ENCODE assay signal across 9 mouse cellular contexts in genomic region chr1:158356051-158356461, GRCm38 (mm10). TPM values are rescaled to one million over a fixed set of nuclear protein-coding genes. Genes with fewer than 3 reads are reported as not detected.
DNase-seq lines count a peak whose midpoint lies in the region; ATAC-seq and TF ChIP-seq lines count a peak whose summit lies in the region.
"Had no signal": no experiment of that assay in that cellular context is flagged by ENCODE, and none has a peak within 500 bp of the region (broad histone marks: within the 10 kb centered on the region; RNA-seq: fewer than 3 reads in every experiment).

Brinp2 (minus strand) TSS chr1:158356326.

- peaks cover 3% of the 10 kb centered on the region; the same call in 1 of the 2 replicates for H3K9me3 ChIP-seq in megakaryocyte, embryonic 14.5 days
- H3K9me3 ChIP-seq in embryonic facial prominence, embryonic 14.5 days (ENCODE audit: control insufficient read depth, low read length), result no peaks in the 10 kb centered on the region
- no peaks in the 10 kb centered on the region for H3K9me3 ChIP-seq in midbrain, embryonic 10.5 days (replicated peaks)

- peaks cover 10% of the 10 kb centered on the region for H3K4me1 ChIP-seq in megakaryocyte, embryonic 14.5 days
- peaks cover 3% of the 10 kb centered on the region; the same call in 1 of the 2 replicates for H3K4me1 ChIP-seq in embryonic facial prominence, embryonic 14.5 days (ENCODE audit: control insufficient read depth, insufficient read depth, low read length)
- H3K4me1 ChIP-seq in kidney, adult 2 months (ENCODE audit: control insufficient read depth, insufficient read depth, low read length), result no peaks in the 10 kb centered on the region
- peaks cover 18% of the 10 kb centered on the region for H3K4me1 ChIP-seq in midbrain, embryonic 10.5 days
- H3K4me1 ChIP-seq in small intestine, adult 2 months (ENCODE audit: control insufficient read depth, insufficient read depth, insufficient read length, low read length), result peaks cover 3% of the 10 kb centered on the region; the same call in 1 of the 2 replicates

- H3K9ac ChIP-seq in embryonic facial prominence, embryonic 14.5 days (ENCODE audit: low read depth, low read length), result peak within 1 kb of the TSS; percentile 30; the same call in 1 of the 2 replicates

- intact Hi-C loops in left cerebral cortex, postnatal 36 days (cut with DNase I), result loop anchor here (5.0 to 10.0 kb wide), 2 partner anchors 296 to 801 kb away; no protein-coding TSS in a partner anchor

- ATAC-seq in megakaryocyte, adult 5-6 weeks (ENCODE audit: poor library complexity, severe bottlenecking), result no peak
- peak; percentile 99 for ATAC-seq in embryonic facial prominence, embryonic 14.5 days (ENCODE audit: low read depth)

- H3K4me3 ChIP-seq in megakaryocyte, embryonic 14.5 days (replicated peaks), result peak within 1 kb of the TSS; percentile 87
- H3K4me3 ChIP-seq in embryonic facial prominence, embryonic 14.5 days (ENCODE audit: low read depth, low read length), result peak within 1 kb of the TSS; percentile 53
- H3K4me3 ChIP-seq in kidney, adult 2 months (ENCODE audit: insufficient read depth, low read depth, low read length), result peak within 1 kb of the TSS; percentile 61
- H3K4me3 ChIP-seq in midbrain, embryonic 10.5 days, result peak within 1 kb of the TSS; percentile 77
- H3K4me3 ChIP-seq in small intestine, adult 2 months (ENCODE audit: low read depth, low read length), result peak within 1 kb of the TSS; percentile 50

- peaks cover 38% of the 10 kb centered on the region for H3K27me3 ChIP-seq in megakaryocyte, embryonic 14.5 days (replicated peaks)
- H3K27me3 ChIP-seq in embryonic facial prominence, embryonic 14.5 days (replicated peaks; ENCODE audit: control insufficient read depth, insufficient read depth, low read length), result peaks cover 48% of the 10 kb centered on the region
- no peaks in the 10 kb centered on the region for H3K27me3 ChIP-seq in kidney, adult 2 months (replicated peaks; ENCODE audit: control insufficient read depth, insufficient read depth, low read length)
- peaks cover 61% of the 10 kb centered on the region for H3K27me3 ChIP-seq in midbrain, embryonic 10.5 days (ENCODE audit: low read depth, poor library complexity, severe bottlenecking)
- 0 out of 2 replicates have a peak, but pooled peaks cover 6% of the 10 kb centered on the region for H3K27me3 ChIP-seq in small intestine, adult 2 months (ENCODE audit: control insufficient read depth, insufficient read depth, low read length)

- no peak for TF ChIP-seq CTCF in kidney, adult 2 months (conservative IDR thresholded peaks at IDR 0.05; ENCODE audit: insufficient read depth, insufficient read length, low read depth, low read length)
- TF ChIP-seq CTCF in small intestine, adult 2 months (IDR thresholded peaks at IDR 0.05; ENCODE audit: extremely low read depth, insufficient read length, insufficient replicate concordance, low read depth, low read length), result no peak

- H3K27ac ChIP-seq in embryonic facial prominence, embryonic 14.5 days (replicated peaks; ENCODE audit: low read depth, low read length), result no peak within 1 kb of the TSS
- no peak within 1 kb of the TSS for H3K27ac ChIP-seq in kidney, adult 2 months (ENCODE audit: insufficient read depth, low read depth, low read length)
- peak within 1 kb of the TSS; percentile 71 for H3K27ac ChIP-seq in midbrain, embryonic 10.5 days (replicated peaks)
- no peak within 1 kb of the TSS for H3K27ac ChIP-seq in small intestine, adult 2 months (ENCODE audit: insufficient read depth, low read depth, low read length)

- peak; percentile 91 for DNase-seq in embryonic facial prominence, embryonic 14.5 days (ENCODE audit: low spot score)
- DNase-seq in heart, adult 9 months (ENCODE audit: low spot score in 2 of 2), result peak; percentile 58 to 67
- peak; percentile 83 for DNase-seq in kidney, adult 2 months
- peak; percentile 93 to 94 for DNase-seq in left cerebral cortex, postnatal 36 days (ENCODE audit: low spot score in 2 of 2)
- peak; percentile 88 for DNase-seq in midbrain, embryonic 10.5 days (ENCODE audit: low spot score)

- TF ChIP-seq POLR2A in kidney, adult 2 months (IDR thresholded peaks at IDR 0.05; ENCODE audit: low read depth, low read length), result no peak
- no peak for TF ChIP-seq POLR2A in small intestine, adult 2 months (IDR thresholded peaks at IDR 0.05; ENCODE audit: low read depth, low read length)

- WGBS in embryonic facial prominence, embryonic 14.5 days, result 2% methylated on average over 28 of the region's 30 CpGs
- WGBS in kidney, adult 2 months, result 1% methylated on average over 30 of the region's 30 CpGs
- under 1% methylated on average over 30 of the region's 30 CpGs for WGBS in midbrain, embryonic 10.5 days
- WGBS in small intestine, adult 2 months, result 2% methylated on average over 30 of the region's 30 CpGs

- peak within 1 kb of the TSS; percentile 75 for H3K4me2 ChIP-seq in embryonic facial prominence, embryonic 14.5 days (ENCODE audit: low read depth, low read length)

- no peaks in the 10 kb centered on the region for H3K36me3 ChIP-seq in megakaryocyte, embryonic 14.5 days (replicated peaks; ENCODE audit: low read length)
- no peaks in the 10 kb centered on the region for H3K36me3 ChIP-seq in embryonic facial prominence, embryonic 14.5 days (ENCODE audit: control insufficient read depth, insufficient read depth, low read length)
- no peaks in the 10 kb centered on the region for H3K36me3 ChIP-seq in kidney, adult 2 months (ENCODE audit: control insufficient read depth, insufficient read depth, low read length)
- H3K36me3 ChIP-seq in midbrain, embryonic 10.5 days, result no peaks in the 10 kb centered on the region
- H3K36me3 ChIP-seq in small intestine, adult 2 months (ENCODE audit: control insufficient read depth, insufficient read depth, low read length), result no peaks in the 10 kb centered on the region

RNA-seq across cellular contexts. Expression of gene Brinp2, which starts in this region (rescaled TPM):
- 0.54 TPM in 1 of 2 replicates, not detected in the other for polyA plus RNA-seq in megakaryocyte, embryonic 14.5 days (2012; ENCODE audit: insufficient read depth, low replicate concordance)
- total RNA-seq in megakaryocyte, adult 5-6 weeks (2015), result not detected in 2 replicates
- total RNA-seq in megakaryocyte, adult 5-6 weeks (2017), result not detected in 2 replicates
- polyA plus RNA-seq in embryonic facial prominence, embryonic 14.5 days (2014; fragmentation: Nextera tagmentation; extraction: Ambion mirVana), result 1.0 and 1.7 TPM in 2 replicates
- polyA plus RNA-seq in kidney, adult 2 months (2012; rRNA removed), result 0.16 and 0.36 TPM in 2 replicates
- total RNA-seq in left cerebral cortex, postnatal 36 days (2021), result 100 to 1,000 TPM; 119 to 123 TPM
- polyA plus RNA-seq in midbrain, embryonic 10.5 days (2016; fragmentation: Nextera tagmentation; extraction: Ambion mirVana), result 1.3 and 3.8 TPM in 2 replicates
- 0.41 and 0.96 TPM in 2 replicates for polyA plus RNA-seq in small intestine, adult 2 months (2012; rRNA removed)
- total RNA-seq: neutrophil, adult 5-6 weeks had no signal

Comparison
In these comparisons a context has a peak if more than half of its experiments do, and no peak if none do; other contexts are left out.
1. RNA of gene Brinp2 (total RNA-seq): 119 to 123 TPM in left cerebral cortex, postnatal 36 days; not detected in megakaryocyte, adult 5-6 weeks; every median in the first group is over 100 times any median in the second.
2. Peak in DNase-seq and H3K4me3 ChIP-seq in kidney, adult 2 months; RNA of the gene not detected or under 1 TPM.
3. Peak in every context shown above with its lines, with median percentiles within 50 percentile points of each other: H3K4me3 ChIP-seq and DNase-seq.